Mouse (Mus musculus) forebrain, embryonic 13.5 days (tissue): ENCODE results near the gene 4930544D05Rik. TPM values are rescaled to one million over a fixed set of nuclear protein-coding genes. Genes with fewer than 3 reads are reported as not detected.

Source experiments
- ATAC-seq: fragments of 200-750 bp; cut with Nextera tagmentation; 2 replicates; pipeline ENCODE4 v1.8.0; 2017
- H3K27ac ChIP-seq: fragments of 300-500 bp; sonication (generic); 2 replicates; pipeline ENCODE4 v1.5.1; 2015; ENCODE audit warnings: inconsistent platforms, mild to moderate bottlenecking, moderate library complexity
- H3K27me3 ChIP-seq: fragments of 300-500 bp; sonication (generic); 2 replicates; pipeline ENCODE4 v1.6.1; 2015; ENCODE audit warnings: mild to moderate bottlenecking, inconsistent platforms
- H3K36me3 ChIP-seq: fragments of 300-500 bp; sonication (generic); 2 replicates; pipeline ENCODE4 v1.6.1; 2015; ENCODE audit warnings: mild to moderate bottlenecking, inconsistent platforms; ENCODE audit not compliant: poor library complexity, severe bottlenecking
- H3K4me1 ChIP-seq: fragments of 300-500 bp; sonication (generic); 2 replicates; pipeline ENCODE4 v1.6.1; 2015; ENCODE audit warnings: inconsistent platforms
- H3K4me2 ChIP-seq: fragments of 300-500 bp; sonication (generic); 2 replicates; pipeline ENCODE4 v1.6.1; 2015; ENCODE audit warnings: inconsistent platforms, mild to moderate bottlenecking, moderate library complexity
- H3K4me3 ChIP-seq: fragments of 300-500 bp; sonication (generic); 2 replicates; pipeline ENCODE4 v1.5.1; 2015; ENCODE audit warnings: mild to moderate bottlenecking, inconsistent platforms
- H3K9ac ChIP-seq: fragments of 300-500 bp; sonication (generic); 2 replicates; pipeline ENCODE4 v1.6.1; 2015; ENCODE audit warnings: mild to moderate bottlenecking, inconsistent platforms
- H3K9me3 ChIP-seq: fragments of 300-500 bp; sonication (generic); replicated peaks from 2 replicates; pipeline ENCODE4 v1.6.1; 2016; ENCODE audit warnings: inconsistent platforms
- WGBS: fragments of 180-500 bp; shearing (Covaris S2); methylation state at CpG from one replicate; pipeline ENCODE4 v1.1.7; 2015; 5-methylcytosine and 5-hydroxymethylcytosine counted together
- polyA plus RNA-seq: library from polyadenylated mRNA; unstranded; fragments of >200 nt; fragmentation: Nextera tagmentation; extraction: Ambion mirVana; gene quantifications from 2 replicates; pipeline ENCODE4 v1.2.1, GENCODE M21; 2015

The 4930544D05Rik gene
- polyA plus RNA-seq, 1 experiment from 2014 or later = not detected

- H3K27ac ChIP-seq = no peak overlapping the region
- whole genome bisulfite sequencing = 52% methylated on average over 5 of the region's 5 CpGs
- ATAC-seq = no peak
- no peak overlapping the region for H3K4me3 ChIP-seq
- H3K9me3 ChIP-seq = no peaks in the 10 kb centered on the region
- H3K27me3 ChIP-seq = no peaks in the 10 kb centered on the region
- H3K9ac ChIP-seq = no peak overlapping the region
- no peak overlapping the region for H3K4me2 ChIP-seq
- no peaks in the 10 kb centered on the region for H3K4me1 ChIP-seq
- H3K36me3 ChIP-seq = no peaks in the 10 kb centered on the region
These were observed 13.9 kb downstream of the 4930544D05Rik start for GRCm38 (mm10) chr11:70629557-70629956.

GRCm38 (mm10) chr11:70630129-70630528, 14.5 kb downstream of the 4930544D05Rik start:
- Histone ChIP-seq H3K4me2 (no peak overlapping the region), H3K4me1 (no peaks in the 10 kb centered on the region), H3K9ac (no peak overlapping the region), H3K27me3 (no peaks in the 10 kb centered on the region), H3K27ac (no peak overlapping the region), H3K36me3 (no peaks in the 10 kb centered on the region), H3K9me3 (no peaks in the 10 kb centered on the region), H3K4me3 (no peak overlapping the region)
- ATAC-seq = no peak
- WGBS = 72% methylated on average over 7 of the region's 7 CpGs

- Histone ChIP-seq H3K36me3 (no peaks in the 10 kb centered on the region), H3K4me3 (no peak overlapping the region), H3K9me3 (no peaks in the 10 kb centered on the region), H3K9ac (no peak overlapping the region), H3K27me3 (no peaks in the 10 kb centered on the region), H3K4me2 (no peak overlapping the region), H3K4me1 (no peaks in the 10 kb centered on the region), H3K27ac (no peak overlapping the region)
- ATAC-seq = no peak
- WGBS = 80% methylated on average over 4 of the region's 4 CpGs
These were observed 20.0 kb downstream of the 4930544D05Rik start for GRCm38 (mm10) chr11:70635601-70636000.

GRCm38 (mm10) chr11:70637764-70638163, 22.1 kb downstream of the 4930544D05Rik start:
- Histone ChIP-seq H3K27ac (no peak overlapping the region), H3K9ac (no peak overlapping the region), H3K4me2 (no peak overlapping the region), H3K27me3 (no peaks in the 10 kb centered on the region), H3K9me3 (no peaks in the 10 kb centered on the region), H3K4me3 (no peak overlapping the region), H3K36me3 (0 out of 2 replicates have a peak, but pooled peaks cover 3% of the 10 kb centered on the region), H3K4me1 (no peaks in the 10 kb centered on the region)
- 92% methylated on average over 1 of the region's 1 CpGs for WGBS
- no peak for ATAC-seq

GRCm38 (mm10) chr11:70638293-70638692, 22.6 kb downstream of the 4930544D05Rik start:
- no peak for ATAC-seq
- 86% methylated on average over 1 of the region's 1 CpGs for WGBS
- no peaks in the 10 kb centered on the region for H3K27me3 ChIP-seq
- H3K27ac ChIP-seq = no peak overlapping the region
- H3K4me3 ChIP-seq = no peak overlapping the region
- no peaks in the 10 kb centered on the region for H3K9me3 ChIP-seq
- 0 out of 2 replicates have a peak, but pooled peaks cover 8% of the 10 kb centered on the region for H3K36me3 ChIP-seq
- H3K4me1 ChIP-seq = no peaks in the 10 kb centered on the region
- H3K9ac ChIP-seq = no peak overlapping the region
- H3K4me2 ChIP-seq = no peak overlapping the region

GRCm38 (mm10) chr11:70638714-70639278, 23.1 kb downstream of the 4930544D05Rik start, which contains the start of gene Gp1ba:
TSS of gene Gp1ba (plus strand) at chr11:70639122.
- Histone ChIP-seq H3K9ac (no peak within 1 kb of the TSS), H3K4me3 (no peak within 1 kb of the TSS)
- WGBS = 62% methylated on average over 5 of the region's 5 CpGs

GRCm38 (mm10) chr11:70639976-70640375, 24.3 kb downstream of the 4930544D05Rik start:
- no peak overlapping the region for H3K27ac ChIP-seq
- ATAC-seq = no peak
- H3K4me2 ChIP-seq = no peak overlapping the region
- no peaks in the 10 kb centered on the region for H3K27me3 ChIP-seq
- H3K9me3 ChIP-seq = no peaks in the 10 kb centered on the region
- no peak overlapping the region for H3K9ac ChIP-seq
- WGBS = 87% methylated on average over 8 of the region's 8 CpGs
- no peak overlapping the region for H3K4me3 ChIP-seq
- H3K4me1 ChIP-seq = no peaks in the 10 kb centered on the region
- peaks cover 24% of the 10 kb centered on the region for H3K36me3 ChIP-seq

More at GRCm38 (mm10) chr11:70638714-70639278, 23.1 kb downstream of the 4930544D05Rik start, which contains the start of gene Gp1ba:
- no peak for ATAC-seq
- Histone ChIP-seq H3K4me2 (no peak within 1 kb of the TSS), H3K27ac (no peak within 1 kb of the TSS), H3K27me3 (no peaks in the 10 kb centered on the region), H3K36me3 (0 out of 2 replicates have a peak, but pooled peaks cover 13% of the 10 kb centered on the region), H3K9me3 (no peaks in the 10 kb centered on the region), H3K4me1 (no peaks in the 10 kb centered on the region)

- Histone ChIP-seq H3K27ac (no peak overlapping the region), H3K4me3 (no peak overlapping the region), H3K4me1 (peaks cover 12% of the 10 kb centered on the region), H3K36me3 (peaks cover 30% of the 10 kb centered on the region), H3K27me3 (no peaks in the 10 kb centered on the region), H3K9me3 (no peaks in the 10 kb centered on the region), H3K9ac (no peak overlapping the region), H3K4me2 (no peak overlapping the region)
- WGBS = 90% methylated on average over 7 of the region's 7 CpGs
- no peak for ATAC-seq
These were observed 25.6 kb downstream of the 4930544D05Rik start for GRCm38 (mm10) chr11:70641241-70641640.

- no peaks in the 10 kb centered on the region for H3K9me3 ChIP-seq
- no peak for ATAC-seq
- no peak overlapping the region for H3K27ac ChIP-seq
- H3K36me3 ChIP-seq = peaks cover 30% of the 10 kb centered on the region
- no peak overlapping the region for H3K9ac ChIP-seq
- H3K27me3 ChIP-seq = no peaks in the 10 kb centered on the region
- no peak overlapping the region for H3K4me2 ChIP-seq
- WGBS = 89% methylated on average over 6 of the region's 6 CpGs
- peaks cover 20% of the 10 kb centered on the region for H3K4me1 ChIP-seq
- H3K4me3 ChIP-seq = no peak overlapping the region
These were observed 27.4 kb downstream of the 4930544D05Rik start for GRCm38 (mm10) chr11:70643051-70643450.

- no peak for ATAC-seq
- Histone ChIP-seq H3K4me3 (no peak overlapping the region), H3K9ac (no peak overlapping the region), H3K27ac (no peak overlapping the region), H3K27me3 (no peaks in the 10 kb centered on the region), H3K9me3 (no peaks in the 10 kb centered on the region), H3K36me3 (peaks cover 44% of the 10 kb centered on the region), H3K4me2 (no peak overlapping the region), H3K4me1 (peaks cover 36% of the 10 kb centered on the region)
- 97% methylated on average over 8 of the region's 8 CpGs for WGBS
These were observed 29.0 kb downstream of the 4930544D05Rik start for GRCm38 (mm10) chr11:70644564-70645103.

- no peaks in the 10 kb centered on the region for H3K27me3 ChIP-seq
- 95% methylated on average over 12 of the region's 12 CpGs for WGBS
- no peak overlapping the region for H3K27ac ChIP-seq
- H3K9me3 ChIP-seq = no peaks in the 10 kb centered on the region
- ATAC-seq = no peak
- peaks cover 37% of the 10 kb centered on the region for H3K4me1 ChIP-seq
- H3K4me2 ChIP-seq = peak overlapping the region; percentile 88
- H3K4me3 ChIP-seq = peak overlapping the region; percentile 75
- peaks cover 54% of the 10 kb centered on the region for H3K36me3 ChIP-seq
- H3K9ac ChIP-seq = peak overlapping the region; percentile 90
These were observed 30.0 kb downstream of the 4930544D05Rik start for GRCm38 (mm10) chr11:70645461-70646258.

GRCm38 (mm10) chr11:70646259-70646555, 30.6 kb downstream of the 4930544D05Rik start:
- Histone ChIP-seq H3K9ac (peak overlapping the region; percentile 90), H3K27me3 (no peaks in the 10 kb centered on the region), H3K27ac (peak overlapping the region; percentile 92), H3K9me3 (no peaks in the 10 kb centered on the region), H3K36me3 (peaks cover 59% of the 10 kb centered on the region), H3K4me3 (peak overlapping the region; percentile 75), H3K4me2 (peak overlapping the region; percentile 88), H3K4me1 (peaks cover 37% of the 10 kb centered on the region)
- ATAC-seq = no peak; the same call in 1 of the 2 replicates
- 10% methylated on average over 3 of the region's 3 CpGs for WGBS
